In genomic region chr15:23174623-23175022, GRCm38 (mm10) we compare ENCODE assay signal across 30 mouse cellular contexts.
DNase-seq lines count a peak whose midpoint lies in the region; ATAC-seq lines count a peak whose summit lies in the region.
"Had no signal": no experiment of that assay in that cellular context is flagged by ENCODE, and none has a peak within 500 bp of the region (broad histone marks: within the 10 kb centered on the region; RNA-seq: fewer than 3 reads in every experiment).

No protein-coding gene starts in this region.

- DNase-seq in forebrain, embryonic 14.5 days (ENCODE audit: low spot score), result peak; percentile 30
- no peak for DNase-seq in forebrain, embryonic 11.5 days (ENCODE audit: low spot score)
- peak; percentile 3 to 6 for DNase-seq in layer of hippocampus, postnatal 14 days (ENCODE audit: low spot score in 2 of 2)
- DNase-seq in layer of hippocampus, adult 11-12 months (ENCODE audit: low spot score), result no peak
- DNase-seq in neural tube, embryonic 10.5 days (ENCODE audit: extremely low spot score, low spot score), result no peak
- no peak for DNase-seq in heart, postnatal 4 days
- DNase-seq: adrenal gland, postnatal 10 days; cerebellum, adult 11-12 months; cerebellum, adult 9-11 months; embryo, embryonic 11 days; gastrocnemius, postnatal 10 days; heart, postnatal 10 days; kidney, adult 2 months; layer of hippocampus, adult 9-11 months; liver; lung, postnatal 10 days; midbrain, embryonic 14.5 days; retina, postnatal 1 day; right cerebral cortex, postnatal 14 days; thymus, postnatal 14 days had no signal

- ATAC-seq in forebrain, embryonic 14.5 days, result no peak
- ATAC-seq in forebrain, embryonic 11.5 days (replicated peaks; ENCODE audit: low FRiP score), result no peak
- ATAC-seq in neural tube, embryonic 12.5 days (ENCODE audit: low FRiP score, low read depth), result 0 out of 2 replicates have a peak, but pooled peaks have one; percentile 33
- no peak for ATAC-seq in inflammation-experienced regulatory T-cells, adult 6 months
- ATAC-seq: intestine, embryonic 15.5 days; Patski had no signal

- H3K27me3 ChIP-seq in forebrain, embryonic 14.5 days (replicated peaks; ENCODE audit: control insufficient read depth, insufficient read depth, low read length), result no peaks in the 10 kb centered on the region
- H3K27me3 ChIP-seq in forebrain, embryonic 11.5 days (ENCODE audit: control insufficient read depth, insufficient read depth, low read length), result no peaks in the 10 kb centered on the region
- no peaks in the 10 kb centered on the region for H3K27me3 ChIP-seq in neural tube, embryonic 12.5 days (replicated peaks)
- H3K27me3 ChIP-seq: embryonic facial prominence, embryonic 12.5 days; heart, embryonic 13.5 days; hindbrain, embryonic 12.5 days; intestine, embryonic 15.5 days; Patski; stomach, embryonic 15.5 days had no signal

- no peaks in the 10 kb centered on the region for H3K9me3 ChIP-seq in forebrain, embryonic 14.5 days (replicated peaks; ENCODE audit: control insufficient read depth, low read length)
- no peaks in the 10 kb centered on the region for H3K9me3 ChIP-seq in forebrain, embryonic 11.5 days (ENCODE audit: control insufficient read depth, low read length)
- H3K9me3 ChIP-seq in neural tube, embryonic 12.5 days, result no peaks in the 10 kb centered on the region
- H3K9me3 ChIP-seq: embryonic facial prominence, embryonic 12.5 days; heart, embryonic 13.5 days; hindbrain, embryonic 12.5 days; intestine, embryonic 15.5 days; stomach, embryonic 15.5 days had no signal

- H3K9ac ChIP-seq in forebrain, embryonic 14.5 days (ENCODE audit: low read length), result no peak overlapping the region
- no peak overlapping the region for H3K9ac ChIP-seq in forebrain, embryonic 11.5 days (ENCODE audit: low read length)
- H3K9ac ChIP-seq in neural tube, embryonic 12.5 days, result no peak overlapping the region
- H3K9ac ChIP-seq: embryonic facial prominence, embryonic 12.5 days; heart, embryonic 13.5 days; hindbrain, embryonic 12.5 days; intestine, embryonic 15.5 days; liver, embryonic 14.5 days; stomach, embryonic 15.5 days had no signal

- no peaks in the 10 kb centered on the region for H3K4me1 ChIP-seq in forebrain, embryonic 14.5 days (ENCODE audit: control insufficient read depth, insufficient read depth, low read length)
- no peaks in the 10 kb centered on the region for H3K4me1 ChIP-seq in forebrain, embryonic 11.5 days (replicated peaks; ENCODE audit: control insufficient read depth, insufficient read depth, low read length)
- no peaks in the 10 kb centered on the region for H3K4me1 ChIP-seq in neural tube, embryonic 12.5 days
- H3K4me1 ChIP-seq: embryonic facial prominence, embryonic 12.5 days; heart, embryonic 13.5 days; hindbrain, embryonic 12.5 days; intestine, embryonic 15.5 days; stomach, embryonic 15.5 days had no signal

- no peaks in the 10 kb centered on the region for H3K36me3 ChIP-seq in forebrain, embryonic 14.5 days (ENCODE audit: control insufficient read depth, insufficient read depth, low read length)
- H3K36me3 ChIP-seq in forebrain, embryonic 11.5 days (ENCODE audit: control insufficient read depth, insufficient read depth, low read length), result no peaks in the 10 kb centered on the region
- no peaks in the 10 kb centered on the region for H3K36me3 ChIP-seq in neural tube, embryonic 12.5 days
- H3K36me3 ChIP-seq: embryonic facial prominence, embryonic 12.5 days; heart, embryonic 13.5 days; hindbrain, embryonic 12.5 days; intestine, embryonic 15.5 days; stomach, embryonic 15.5 days had no signal

- H3K4me2 ChIP-seq in forebrain, embryonic 14.5 days (ENCODE audit: low read length), result no peak overlapping the region
- H3K4me2 ChIP-seq in forebrain, embryonic 11.5 days (ENCODE audit: low read depth, low read length, severe bottlenecking), result no peak overlapping the region
- H3K4me2 ChIP-seq in neural tube, embryonic 12.5 days (replicated peaks), result no peak overlapping the region
- H3K4me2 ChIP-seq: embryonic facial prominence, embryonic 12.5 days; heart, embryonic 13.5 days; hindbrain, embryonic 12.5 days; intestine, embryonic 15.5 days; stomach, embryonic 15.5 days had no signal

- no peak overlapping the region for H3K27ac ChIP-seq in forebrain, embryonic 14.5 days (ENCODE audit: low read depth, low read length)
- H3K27ac ChIP-seq in forebrain, embryonic 11.5 days (ENCODE audit: low read depth, low read length), result no peak overlapping the region
- H3K27ac ChIP-seq in neural tube, embryonic 12.5 days, result no peak overlapping the region
- H3K27ac ChIP-seq: embryonic facial prominence, embryonic 12.5 days; heart, embryonic 13.5 days; hindbrain, embryonic 12.5 days; intestine, embryonic 15.5 days; kidney, postnatal 0 days; liver, embryonic 14.5 days; stomach, embryonic 15.5 days had no signal

- WGBS in forebrain, embryonic 14.5 days, result 74% methylated on average over 5 of the region's 5 CpGs
- 85% methylated on average over 5 of the region's 5 CpGs for WGBS in forebrain, embryonic 11.5 days
- 58% methylated on average over 5 of the region's 5 CpGs for WGBS in neural tube, embryonic 12.5 days

- no peak overlapping the region for H3K4me3 ChIP-seq in forebrain, embryonic 14.5 days (ENCODE audit: low read depth, low read length)
- no peak overlapping the region for H3K4me3 ChIP-seq in forebrain, embryonic 11.5 days (ENCODE audit: low read depth, low read length)
- no peak overlapping the region for H3K4me3 ChIP-seq in neural tube, embryonic 12.5 days
- H3K4me3 ChIP-seq: embryonic facial prominence, embryonic 12.5 days; heart, embryonic 13.5 days; hindbrain, embryonic 12.5 days; intestine, embryonic 15.5 days; stomach, embryonic 15.5 days had no signal

Comparison
In these comparisons a context has a peak if more than half of its experiments do, and no peak if none do; other contexts are left out.
1. DNase-seq: peak in forebrain, embryonic 14.5 days (single experiment) and layer of hippocampus, postnatal 14 days (2 of 2); none in forebrain, embryonic 11.5 days (single experiment), layer of hippocampus, adult 11-12 months (single experiment), neural tube, embryonic 10.5 days (single experiment) and heart, postnatal 4 days (single experiment).